Comparison of ENCODE assay signal across 8 mouse cellular contexts in genomic region chr11:94134076-94134838, GRCm38 (mm10).
A peak's percentile ranks its signal among the peaks of the same experiment; 100 is the strongest.
DNase-seq lines count a peak whose midpoint lies in the region; ATAC-seq and TF ChIP-seq lines count a peak whose summit lies in the region.

No protein-coding gene starts in this region.

- H3K4me1 ChIP-seq in neural tube, embryonic 12.5 days: peaks cover 33% of the 10 kb centered on the region
- H3K4me1 ChIP-seq in lung, postnatal 0 days (ENCODE audit: insufficient read depth, low read depth, low read length): peaks cover 20% of the 10 kb centered on the region; the same call in 1 of the 2 replicates

- H3K4me2 ChIP-seq in neural tube, embryonic 12.5 days (replicated peaks): peak overlapping the region; percentile 20; the same call in 1 of the 2 replicates
- no peak overlapping the region for H3K4me2 ChIP-seq in lung, postnatal 0 days (replicated peaks; ENCODE audit: low read depth, low read length)

- no peak for ATAC-seq in neural tube, embryonic 12.5 days (ENCODE audit: low FRiP score, low read depth)
- ATAC-seq in lung, postnatal 0 days: peak; percentile 69

- no peaks in the 10 kb centered on the region for H3K36me3 ChIP-seq in neural tube, embryonic 12.5 days
- H3K36me3 ChIP-seq in lung, postnatal 0 days (ENCODE audit: insufficient read depth, low read length): no peaks in the 10 kb centered on the region

- no peak overlapping the region for H3K9ac ChIP-seq in neural tube, embryonic 12.5 days
- no peak overlapping the region for H3K9ac ChIP-seq in lung, postnatal 0 days (replicated peaks; ENCODE audit: low read depth)

- no peaks in the 10 kb centered on the region for H3K27me3 ChIP-seq in neural tube, embryonic 12.5 days (replicated peaks)
- H3K27me3 ChIP-seq in lung, postnatal 0 days (replicated peaks; ENCODE audit: insufficient read depth, low read length): no peaks in the 10 kb centered on the region

- no peak overlapping the region for H3K4me3 ChIP-seq in neural tube, embryonic 12.5 days
- H3K4me3 ChIP-seq in lung, postnatal 0 days (ENCODE audit: low read depth, low read length): no peak overlapping the region

- no peak for TF ChIP-seq CTCF in lung, postnatal 0 days (IDR thresholded peaks at IDR 0.05)

- no peaks in the 10 kb centered on the region for H3K9me3 ChIP-seq in neural tube, embryonic 12.5 days
- H3K9me3 ChIP-seq in lung, postnatal 0 days (ENCODE audit: low read length): no peaks in the 10 kb centered on the region

- 41% methylated on average over 18 of the region's 18 CpGs for WGBS in neural tube, embryonic 12.5 days
- WGBS in lung, postnatal 0 days: 35% methylated on average over 18 of the region's 18 CpGs

- no peak overlapping the region for H3K27ac ChIP-seq in neural tube, embryonic 12.5 days
- H3K27ac ChIP-seq in lung, postnatal 0 days (ENCODE audit: low read length): peak overlapping the region; percentile 83

- no peak; the same call in 1 of the 2 replicates for TF ChIP-seq EP300 in lung, postnatal 0 days (IDR thresholded peaks at IDR 0.05)

- no peak for DNase-seq in neural tube, embryonic 10.5 days (ENCODE audit: extremely low spot score, low spot score)
- DNase-seq in cerebellum, adult 9-10 months: peak; percentile 78
- DNase-seq in heart, adult 8-10 months (ENCODE audit: low spot score): peak; percentile 82
- DNase-seq in kidney, adult 9 months: peak; percentile 97
- peak; percentile 78 for DNase-seq in lung, postnatal 0 days (ENCODE audit: low spot score)
- DNase-seq in urinary bladder, postnatal 36 days (ENCODE audit: low spot score in 2 of 2): peak; percentile 87 to 92
- DNase-seq in T-cell, adult 2 months (ENCODE audit: low spot score): no peak

Comparison
In these comparisons a context has a peak if more than half of its experiments do, and no peak if none do; other contexts are left out.
1. DNase-seq: peak in cerebellum, adult 9-10 months (single experiment), heart, adult 8-10 months (single experiment), kidney, adult 9 months (single experiment), lung, postnatal 0 days (single experiment) and urinary bladder, postnatal 36 days (2 of 2); none in neural tube, embryonic 10.5 days (single experiment) and T-cell, adult 2 months (single experiment).